Mouse (Mus musculus): Measurements from ENCODE around the gene Fam49a.
A peak's percentile ranks its signal among the peaks of the same experiment; 100 is the strongest.

DNA sequence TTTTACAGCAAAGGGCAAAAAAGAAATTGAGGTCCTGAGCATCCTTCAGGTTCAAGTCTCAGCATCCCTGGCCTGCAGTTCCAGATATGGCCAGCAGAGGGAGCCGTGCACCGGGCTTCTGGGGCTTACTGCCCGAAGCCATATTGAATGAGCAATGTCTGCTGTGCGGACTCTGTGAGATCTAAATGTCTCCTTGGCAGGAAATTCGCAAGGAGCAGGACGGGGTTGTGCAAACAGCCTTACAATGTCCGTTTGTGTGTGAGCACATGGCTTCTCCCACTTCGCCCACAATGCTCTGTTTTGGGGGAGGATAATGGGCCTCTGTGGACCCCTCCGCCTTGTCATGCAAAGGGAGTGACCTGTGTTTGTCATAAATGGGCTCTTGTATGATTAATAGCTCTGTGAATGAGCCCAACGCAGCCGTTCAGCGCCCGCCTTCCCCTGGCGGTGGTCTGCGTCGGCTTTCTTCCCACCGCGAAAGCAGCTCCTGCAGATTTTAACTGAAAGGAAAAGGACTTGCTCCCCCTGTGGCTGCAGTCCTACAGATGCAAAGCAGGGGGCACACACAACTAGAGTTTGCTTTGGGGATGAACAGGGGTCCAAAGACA lies 61.8 kb downstream of the Fam49a start:
- peak; percentile 89 for TF ChIP-seq CTCF (IDR thresholded peaks at IDR 0.05; ENCODE audit: insufficient read depth, low read length)
- TF ChIP-seq POLR2A (IDR thresholded peaks at IDR 0.05; ENCODE audit: borderline replicate concordance, extremely low read depth, low read depth, low read length), result no peak

Measured in lung, adult 2 months (tissue).